Mouse (Mus musculus): ENCODE measurements around the gene Fcamr. TPM values are rescaled to one million over a fixed set of nuclear protein-coding genes. Genes with fewer than 3 reads are reported as not detected.
A peak's percentile ranks its signal among the peaks of the same experiment; 100 is the strongest.

The Fcamr gene
- polyA plus RNA-seq (2016; fragmentation: Nextera tagmentation; extraction: Ambion mirVana), result not detected in 2 replicates

GRCm38 (mm10) chr1:130800602-130801001, at the start of gene Fcamr:
Fcamr (plus strand) TSS chr1:130800902.
- Histone ChIP-seq H3K4me3 (no peak within 1 kb of the TSS), H3K4me1 (no peaks in the 10 kb centered on the region), H3K36me3 (no peaks in the 10 kb centered on the region), H3K27me3 (ENCODE audit: low read depth, poor library complexity, severe bottlenecking) (no peaks in the 10 kb centered on the region), H3K27ac (replicated peaks) (no peak within 1 kb of the TSS), H3K9me3 (replicated peaks) (no peaks in the 10 kb centered on the region)
- 89% methylated on average over 8 of the region's 8 CpGs for WGBS
- DNase-seq (ENCODE audit: low spot score), result no peak

GRCm38 (mm10) chr1:130759689-130760088, 41.0 kb upstream of the Fcamr start:
- H3K27me3 ChIP-seq (ENCODE audit: low read depth, poor library complexity, severe bottlenecking), result no peaks in the 10 kb centered on the region
- no peak for DNase-seq (ENCODE audit: low spot score)
- no peaks in the 10 kb centered on the region for H3K4me1 ChIP-seq
- WGBS, result 85% methylated on average over 9 of the region's 9 CpGs
- H3K27ac ChIP-seq (replicated peaks), result no peak overlapping the region
- no peaks in the 10 kb centered on the region for H3K9me3 ChIP-seq (replicated peaks)
- no peak overlapping the region for H3K4me3 ChIP-seq
- no peaks in the 10 kb centered on the region for H3K36me3 ChIP-seq

- H3K36me3 ChIP-seq, result no peaks in the 10 kb centered on the region
- no peak overlapping the region for H3K4me3 ChIP-seq
- H3K27me3 ChIP-seq (ENCODE audit: low read depth, poor library complexity, severe bottlenecking), result no peaks in the 10 kb centered on the region
- no peak for DNase-seq (ENCODE audit: low spot score)
- 71% methylated on average over 1 of the region's 1 CpGs for WGBS
- H3K4me1 ChIP-seq, result no peaks in the 10 kb centered on the region
- no peaks in the 10 kb centered on the region for H3K9me3 ChIP-seq (replicated peaks)
- no peak overlapping the region for H3K27ac ChIP-seq (replicated peaks)
Observed at GRCm38 (mm10) chr1:130761597-130761996, 39.1 kb upstream of the Fcamr start.

- no peaks in the 10 kb centered on the region for H3K27me3 ChIP-seq (ENCODE audit: low read depth, poor library complexity, severe bottlenecking)
- no peaks in the 10 kb centered on the region for H3K36me3 ChIP-seq
- no peak overlapping the region for H3K27ac ChIP-seq (replicated peaks)
- H3K4me3 ChIP-seq, result no peak overlapping the region
- WGBS, result 91% methylated on average over 3 of the region's 3 CpGs
- H3K9me3 ChIP-seq (replicated peaks), result no peaks in the 10 kb centered on the region
- no peak for DNase-seq (ENCODE audit: low spot score)
- no peaks in the 10 kb centered on the region for H3K4me1 ChIP-seq
Observed at GRCm38 (mm10) chr1:130762045-130762760, 38.5 kb upstream of the Fcamr start.

- WGBS, result 91% methylated on average over 12 of the region's 12 CpGs
- no peaks in the 10 kb centered on the region for H3K4me1 ChIP-seq
- no peaks in the 10 kb centered on the region for H3K9me3 ChIP-seq (replicated peaks)
- H3K4me3 ChIP-seq, result no peak overlapping the region
- no peaks in the 10 kb centered on the region for H3K36me3 ChIP-seq
- no peak for DNase-seq (ENCODE audit: low spot score)
- H3K27me3 ChIP-seq (ENCODE audit: low read depth, poor library complexity, severe bottlenecking), result no peaks in the 10 kb centered on the region
- H3K27ac ChIP-seq (replicated peaks), result no peak overlapping the region
Observed at GRCm38 (mm10) chr1:130764027-130764461, 36.7 kb upstream of the Fcamr start.

GRCm38 (mm10) chr1:130767066-130767465, 33.6 kb upstream of the Fcamr start:
- Histone ChIP-seq H3K4me3 (no peak overlapping the region), H3K36me3 (no peaks in the 10 kb centered on the region), H3K27me3 (ENCODE audit: low read depth, poor library complexity, severe bottlenecking) (no peaks in the 10 kb centered on the region), H3K27ac (replicated peaks) (no peak overlapping the region), H3K9me3 (replicated peaks) (no peaks in the 10 kb centered on the region), H3K4me1 (no peaks in the 10 kb centered on the region)
- DNase-seq (ENCODE audit: low spot score), result no peak
- 83% methylated on average over 5 of the region's 5 CpGs for WGBS

- Histone ChIP-seq H3K27ac (replicated peaks) (no peak overlapping the region), H3K4me3 (no peak overlapping the region), H3K9me3 (replicated peaks) (no peaks in the 10 kb centered on the region), H3K36me3 (no peaks in the 10 kb centered on the region), H3K4me1 (peaks cover 5% of the 10 kb centered on the region; the same call in 1 of the 2 replicates), H3K27me3 (ENCODE audit: low read depth, poor library complexity, severe bottlenecking) (no peaks in the 10 kb centered on the region)
- no peak for DNase-seq (ENCODE audit: low spot score)
- 91% methylated on average over 2 of the region's 2 CpGs for WGBS
Observed at GRCm38 (mm10) chr1:130769925-130770324, 30.8 kb upstream of the Fcamr start.

- H3K9me3 ChIP-seq (replicated peaks), result no peaks in the 10 kb centered on the region
- H3K4me1 ChIP-seq, result peaks cover 11% of the 10 kb centered on the region
- DNase-seq (ENCODE audit: low spot score), result no peak
- H3K36me3 ChIP-seq, result no peaks in the 10 kb centered on the region
- H3K4me3 ChIP-seq, result no peak overlapping the region
- no peak overlapping the region for H3K27ac ChIP-seq (replicated peaks)
- WGBS, result 88% methylated on average over 4 of the region's 4 CpGs
- H3K27me3 ChIP-seq (ENCODE audit: low read depth, poor library complexity, severe bottlenecking), result no peaks in the 10 kb centered on the region
Observed at GRCm38 (mm10) chr1:130770487-130770886, 30.2 kb upstream of the Fcamr start.

GRCm38 (mm10) chr1:130770981-130771494, 29.7 kb upstream of the Fcamr start:
- H3K4me3 ChIP-seq, result no peak overlapping the region
- H3K27ac ChIP-seq (replicated peaks), result no peak overlapping the region
- H3K9me3 ChIP-seq (replicated peaks), result no peaks in the 10 kb centered on the region
- peaks cover 14% of the 10 kb centered on the region for H3K4me1 ChIP-seq
- 78% methylated on average over 3 of the region's 3 CpGs for WGBS
- DNase-seq (ENCODE audit: low spot score), result no peak
- no peaks in the 10 kb centered on the region for H3K27me3 ChIP-seq (ENCODE audit: low read depth, poor library complexity, severe bottlenecking)
- H3K36me3 ChIP-seq, result no peaks in the 10 kb centered on the region

- H3K27me3 ChIP-seq (ENCODE audit: low read depth, poor library complexity, severe bottlenecking), result no peaks in the 10 kb centered on the region
- H3K4me3 ChIP-seq, result no peak overlapping the region
- H3K4me1 ChIP-seq, result peaks cover 14% of the 10 kb centered on the region
- DNase-seq (ENCODE audit: low spot score), result no peak
- H3K27ac ChIP-seq (replicated peaks), result peak overlapping the region; percentile 59
- WGBS, result 56% methylated on average over 2 of the region's 2 CpGs
- H3K36me3 ChIP-seq, result no peaks in the 10 kb centered on the region
- no peaks in the 10 kb centered on the region for H3K9me3 ChIP-seq (replicated peaks)
Observed at GRCm38 (mm10) chr1:130775234-130775633, 25.5 kb upstream of the Fcamr start.

- Histone ChIP-seq H3K4me3 (no peak overlapping the region), H3K4me1 (peaks cover 14% of the 10 kb centered on the region), H3K27me3 (ENCODE audit: low read depth, poor library complexity, severe bottlenecking) (no peaks in the 10 kb centered on the region), H3K9me3 (replicated peaks) (no peaks in the 10 kb centered on the region), H3K27ac (replicated peaks) (no peak overlapping the region; the same call in 1 of the 2 replicates), H3K36me3 (no peaks in the 10 kb centered on the region)
- no peak for DNase-seq (ENCODE audit: low spot score)
- 89% methylated on average over 7 of the region's 7 CpGs for WGBS
Observed at GRCm38 (mm10) chr1:130775691-130776331, 24.9 kb upstream of the Fcamr start.

GRCm38 (mm10) chr1:130776645-130777044, 24.1 kb upstream of the Fcamr start:
- H3K9me3 ChIP-seq (replicated peaks), result no peaks in the 10 kb centered on the region
- H3K36me3 ChIP-seq, result no peaks in the 10 kb centered on the region
- peaks cover 14% of the 10 kb centered on the region for H3K4me1 ChIP-seq
- no peaks in the 10 kb centered on the region for H3K27me3 ChIP-seq (ENCODE audit: low read depth, poor library complexity, severe bottlenecking)
- no peak for DNase-seq (ENCODE audit: low spot score)
- no peak overlapping the region for H3K4me3 ChIP-seq
- H3K27ac ChIP-seq (replicated peaks), result no peak overlapping the region
- WGBS, result 90% methylated on average over 1 of the region's 1 CpGs

GRCm38 (mm10) chr1:130779867-130780266, 20.8 kb upstream of the Fcamr start:
- no peak for DNase-seq (ENCODE audit: low spot score)
- H3K4me1 ChIP-seq, result peaks cover 19% of the 10 kb centered on the region
- no peak overlapping the region for H3K4me3 ChIP-seq
- H3K27ac ChIP-seq (replicated peaks), result no peak overlapping the region
- H3K36me3 ChIP-seq, result no peaks in the 10 kb centered on the region
- no peaks in the 10 kb centered on the region for H3K27me3 ChIP-seq (ENCODE audit: low read depth, poor library complexity, severe bottlenecking)
- 88% methylated on average over 3 of the region's 3 CpGs for WGBS
- no peaks in the 10 kb centered on the region for H3K9me3 ChIP-seq (replicated peaks)
